Mouse (Mus musculus) testis, adult 2 months (tissue): ENCODE measurements at regions not wholly inside any gene's neighbourhood (a gene's known extent, or its start where the extent isn't known, plus 50 kb on each side); places are given as distances from the start of the nearest gene placed in this dataset.
A peak's percentile ranks its signal among the peaks of the same experiment; 100 is the strongest.

Experiments
- H3K27ac ChIP-seq: fragments of 200-500 bp; 2 replicates; pipeline ENCODE4 v1.5.1; 2012; ENCODE audit warnings: low read depth, low read length; ENCODE audit not compliant: control insufficient read depth, insufficient read depth
- H3K27me3 ChIP-seq: fragments of 200-500 bp; 2 replicates; pipeline ENCODE4 v1.6.1; 2012; ENCODE audit warnings: mild to moderate bottlenecking, low read length, moderate library complexity; ENCODE audit not compliant: control insufficient read depth, insufficient read depth
- H3K36me3 ChIP-seq: fragments of 200-500 bp; 2 replicates; pipeline ENCODE4 v1.6.1; 2012; ENCODE audit warnings: mild to moderate bottlenecking, low read length; ENCODE audit not compliant: control insufficient read depth, insufficient read depth
- H3K4me1 ChIP-seq: fragments of 200-500 bp; 2 replicates; pipeline ENCODE4 v1.6.1; 2012; ENCODE audit warnings: low read length; ENCODE audit not compliant: control insufficient read depth, insufficient read depth
- H3K4me3 ChIP-seq: fragments of 200-500 bp; 2 replicates; pipeline ENCODE4 v1.5.1; 2012; ENCODE audit warnings: low read depth, mild to moderate bottlenecking, low read length, moderate library complexity, mixed read lengths; ENCODE audit not compliant: control insufficient read depth
- CTCF ChIP-seq: fragments of 200-500 bp; IDR thresholded peaks from 2 replicates; pipeline ENCODE4 v1.5.1; 2012; ENCODE audit warnings: low read depth, mild to moderate bottlenecking, inconsistent platforms, low read length, moderate library complexity; ENCODE audit not compliant: control insufficient read depth, insufficient read depth, insufficient replicate concordance
- POLR2A ChIP-seq: fragments of 200-500 bp; IDR thresholded peaks from 2 replicates; pipeline ENCODE4 v1.6.1; 2012; ENCODE audit warnings: low read depth, mild to moderate bottlenecking, inconsistent platforms, low read length, moderate library complexity; ENCODE audit not compliant: control insufficient read depth

- Histone ChIP-seq H3K4me3 (no peak overlapping the region), H3K27me3 (no peaks in the 10 kb centered on the region), H3K4me1 (peaks cover 2% of the 10 kb centered on the region; the same call in 1 of the 2 replicates), H3K36me3 (no peaks in the 10 kb centered on the region), H3K27ac (no peak overlapping the region)
- TF ChIP-seq CTCF (no peak), POLR2A (no peak)
Observed at GRCm38 (mm10) chr15:59734376-59734775, 282.0 kb downstream of the 4933412E24Rik start.

GRCm38 (mm10) chr15:59733932-59734331 lies 282.5 kb downstream of the 4933412E24Rik start:
- Histone ChIP-seq H3K27ac (no peak overlapping the region), H3K4me3 (no peak overlapping the region), H3K27me3 (no peaks in the 10 kb centered on the region), H3K36me3 (no peaks in the 10 kb centered on the region), H3K4me1 (peaks cover 2% of the 10 kb centered on the region; the same call in 1 of the 2 replicates)
- TF ChIP-seq CTCF (no peak), POLR2A (no peak)

DNA sequence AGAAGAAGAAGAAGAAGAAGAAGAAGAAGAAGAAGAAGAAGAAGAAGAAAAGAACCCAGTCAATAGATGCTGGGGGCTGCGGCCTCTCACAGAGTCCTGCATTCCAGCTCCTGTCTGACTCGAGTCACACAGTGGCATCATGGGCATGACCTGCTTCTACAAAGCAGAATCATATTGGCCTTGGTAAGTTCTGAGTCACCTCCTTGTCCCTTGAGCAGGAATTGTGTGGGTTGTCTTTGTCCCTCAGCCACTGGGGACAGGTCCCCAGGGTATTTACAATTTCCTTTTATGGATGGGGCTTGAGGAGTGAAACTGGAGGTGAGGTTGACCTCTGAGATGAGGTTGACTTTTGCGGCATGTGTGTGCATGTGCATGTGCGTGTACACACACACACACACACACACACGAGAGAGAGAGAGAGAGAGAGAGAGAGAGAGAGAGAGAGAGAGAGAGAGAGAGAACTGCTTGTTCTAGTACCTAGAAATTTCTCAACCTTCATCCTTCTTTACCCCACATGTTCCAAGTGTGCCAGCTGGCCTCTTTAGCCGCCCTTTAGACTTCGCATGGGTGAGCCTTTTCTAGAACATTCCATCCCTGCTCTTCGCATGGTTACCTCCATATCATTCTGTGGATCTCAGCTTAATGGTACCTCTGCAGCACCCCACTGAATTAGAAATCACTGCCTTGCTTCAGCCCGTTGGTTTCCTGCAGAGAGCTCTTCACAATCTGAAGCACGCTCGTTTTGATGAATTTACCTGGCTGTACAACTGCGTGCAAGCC lies 283.2 kb downstream of the 4933412E24Rik start:
- Histone ChIP-seq H3K4me1 (peaks cover 2% of the 10 kb centered on the region; the same call in 1 of the 2 replicates), H3K27me3 (no peaks in the 10 kb centered on the region), H3K36me3 (no peaks in the 10 kb centered on the region), H3K4me3 (no peak overlapping the region), H3K27ac (no peak overlapping the region)
- TF ChIP-seq POLR2A (no peak), CTCF (no peak)

DNA sequence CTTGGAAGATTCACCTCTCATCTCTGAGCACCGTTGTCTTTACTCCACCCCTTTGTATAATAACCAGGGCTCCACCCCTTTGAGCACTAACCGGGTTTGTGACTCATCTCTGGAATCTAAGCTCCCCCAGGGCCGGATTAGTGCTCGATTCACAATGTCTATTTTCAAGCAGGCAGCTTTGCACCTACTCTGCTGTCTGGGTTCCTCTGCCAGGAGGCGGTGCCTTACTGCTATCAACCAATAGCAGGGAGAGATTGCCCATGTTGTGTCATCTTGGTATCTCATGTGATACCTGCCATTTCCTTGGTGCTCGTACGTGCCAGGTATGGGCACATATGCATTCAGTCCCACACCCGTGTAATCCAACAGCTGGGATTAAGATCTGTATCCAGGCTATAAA lies 285.3 kb downstream of the 4933412E24Rik start:
- no peaks in the 10 kb centered on the region for H3K27me3 ChIP-seq
- TF ChIP-seq POLR2A = no peak
- TF ChIP-seq CTCF = no peak
- no peaks in the 10 kb centered on the region for H3K36me3 ChIP-seq
- H3K27ac ChIP-seq = no peak overlapping the region
- H3K4me1 ChIP-seq = no peaks in the 10 kb centered on the region; the same call in 1 of the 2 replicates
- H3K4me3 ChIP-seq = no peak overlapping the region

DNA sequence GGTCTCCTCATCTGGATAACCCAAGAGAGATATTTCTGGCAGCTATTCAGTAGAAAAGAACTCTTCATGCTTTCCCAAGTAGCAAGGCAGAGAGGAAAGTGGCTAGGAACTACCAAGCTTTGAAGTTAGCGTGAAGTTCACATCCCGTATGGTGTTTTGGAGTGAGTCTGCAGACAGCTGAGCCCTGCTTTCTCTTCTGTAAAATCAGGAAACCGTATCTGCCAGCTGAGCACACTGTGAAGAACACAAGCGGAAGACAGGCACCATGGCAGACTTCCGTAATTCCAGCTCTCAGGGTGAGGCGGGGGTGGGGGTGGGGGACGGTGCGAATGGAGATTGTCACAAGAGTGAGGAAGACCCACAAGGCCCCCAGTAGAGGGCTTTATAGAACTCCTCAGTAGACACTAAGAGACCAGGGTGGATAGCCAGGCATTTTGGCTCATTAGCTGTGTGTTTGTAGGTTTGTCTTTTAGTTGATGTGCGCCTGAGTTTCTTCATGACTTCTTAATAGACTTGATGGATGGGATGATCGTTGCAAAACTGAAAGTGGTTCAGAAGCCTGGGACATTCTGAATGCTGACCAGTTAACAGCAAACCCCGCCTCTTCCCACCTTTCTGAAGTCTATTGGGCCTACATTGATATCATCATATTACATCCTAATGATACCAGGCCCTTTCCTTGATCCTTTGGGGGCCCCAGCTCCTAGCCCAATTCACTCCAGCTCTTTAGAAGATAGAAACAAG lies 287.4 kb downstream of the 4933412E24Rik start:
- peak overlapping the region; percentile 45; the same call in 1 of the 2 replicates for H3K27ac ChIP-seq
- TF ChIP-seq POLR2A = no peak
- TF ChIP-seq CTCF = no peak
- no peaks in the 10 kb centered on the region for H3K27me3 ChIP-seq

DNA sequence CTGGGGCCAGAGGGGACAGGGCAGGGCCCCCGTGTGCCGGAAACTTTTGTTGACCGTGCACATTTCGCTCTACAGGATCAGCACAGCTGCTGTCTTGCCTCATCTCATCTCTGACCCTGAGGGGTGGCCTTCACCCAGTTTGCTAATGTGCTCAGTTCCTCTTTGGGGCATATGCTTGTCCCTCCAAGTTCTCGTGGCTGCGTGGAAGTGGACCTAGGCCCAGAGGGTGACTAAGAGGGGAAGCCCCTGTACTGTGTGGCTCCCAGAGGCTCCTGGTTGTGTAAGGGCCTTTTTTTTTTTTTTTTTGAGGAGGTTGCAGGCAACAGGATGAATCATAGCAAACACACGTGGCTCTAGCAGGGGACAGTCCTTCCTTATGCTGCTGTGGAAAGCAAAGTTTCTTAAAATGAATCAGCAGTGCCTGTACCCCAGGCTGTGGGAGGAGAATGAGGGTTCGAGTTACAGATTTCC lies 288.2 kb downstream of the 4933412E24Rik start:
- H3K4me1 ChIP-seq = no peaks in the 10 kb centered on the region; the same call in 1 of the 2 replicates
- no peaks in the 10 kb centered on the region for H3K27me3 ChIP-seq
- H3K27ac ChIP-seq = no peak overlapping the region; the same call in 1 of the 2 replicates
- H3K36me3 ChIP-seq = no peaks in the 10 kb centered on the region
- no peak overlapping the region for H3K4me3 ChIP-seq
- TF ChIP-seq POLR2A (no peak), CTCF (no peak)

More for the DNA sequence above, 287.4 kb downstream of the 4933412E24Rik start:
- H3K36me3 ChIP-seq = no peaks in the 10 kb centered on the region
- H3K4me1 ChIP-seq = no peaks in the 10 kb centered on the region; the same call in 1 of the 2 replicates
- no peak overlapping the region for H3K4me3 ChIP-seq

- no peak overlapping the region for H3K27ac ChIP-seq
- no peak overlapping the region for H3K4me3 ChIP-seq
- no peaks in the 10 kb centered on the region; the same call in 1 of the 2 replicates for H3K4me1 ChIP-seq
- TF ChIP-seq CTCF (no peak), POLR2A (no peak)
- H3K27me3 ChIP-seq = no peaks in the 10 kb centered on the region
- H3K36me3 ChIP-seq = no peaks in the 10 kb centered on the region
Observed at GRCm38 (mm10) chr15:59725881-59726280, 290.5 kb downstream of the 4933412E24Rik start.
